Mouse (Mus musculus) brain, embryonic 14.5 days (tissue): ENCODE measurements around the gene Syt16.

Experiments
- CTCF ChIP-seq: fragments of 200-500 bp; IDR thresholded peaks from 2 replicates; pipeline ENCODE4 v1.5.1; 2012; ENCODE audit warnings: inconsistent platforms, mild to moderate bottlenecking, moderate library complexity, borderline replicate concordance; ENCODE audit not compliant: insufficient read depth, insufficient read length; ENCODE audit errors: extremely low read depth
- POLR2A ChIP-seq: fragments of 200-500 bp; IDR thresholded peaks from 2 replicates; pipeline ENCODE4 v1.6.1; 2012; ENCODE audit warnings: mild to moderate bottlenecking, inconsistent platforms, borderline replicate concordance; ENCODE audit not compliant: poor library complexity, insufficient read depth, insufficient read length, severe bottlenecking; ENCODE audit errors: extremely low read depth

DNA sequence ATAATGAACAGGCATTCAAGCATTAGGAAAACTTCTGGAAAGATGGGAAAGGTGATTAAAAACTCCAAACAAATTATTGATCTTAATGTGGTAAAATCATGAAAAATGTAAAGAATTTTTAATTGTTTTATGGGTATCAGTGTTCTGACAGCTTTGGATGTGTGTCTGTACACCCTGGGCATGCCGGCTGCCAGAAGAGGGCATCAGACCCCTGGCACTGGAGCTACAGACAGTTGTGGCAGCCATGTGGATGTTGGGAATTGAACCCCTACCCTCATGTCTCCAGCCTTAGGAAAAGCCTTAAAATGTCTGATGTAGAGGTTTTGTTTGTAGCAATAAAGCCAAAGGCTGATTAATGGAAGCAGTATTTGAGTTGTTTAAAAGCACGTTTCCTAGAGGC is 27.5 kb downstream of the Syt16 start:
- no peak; the same call in 1 of the 2 replicates for TF ChIP-seq CTCF
- no peak for TF ChIP-seq POLR2A
